8 mouse cellular contexts compared by ENCODE assay signal in genomic region chr9:58198801-58199371, GRCm38 (mm10). TPM values are rescaled to one million over a fixed set of nuclear protein-coding genes. Genes with fewer than 3 reads are reported as not detected.
DNase-seq lines count a peak whose midpoint lies in the region; ATAC-seq and TF ChIP-seq lines count a peak whose summit lies in the region.

No protein-coding gene starts in this region.

- peak overlapping the region; percentile 63 for H3K4me2 ChIP-seq in forebrain, embryonic 12.5 days
- H3K4me2 ChIP-seq in midbrain, embryonic 11.5 days = peak overlapping the region; percentile 38

- 3% methylated on average over 38 of the region's 38 CpGs for WGBS in forebrain, embryonic 12.5 days
- under 1% methylated on average over 38 of the region's 38 CpGs for WGBS in midbrain, embryonic 11.5 days

- TF ChIP-seq CTCF in left cerebral cortex, adult 2 months (IDR thresholded peaks at IDR 0.05) = no peak; the same call in 1 of the 2 replicates

- H3K36me3 ChIP-seq in forebrain, embryonic 12.5 days (replicated peaks) = no peaks in the 10 kb centered on the region
- no peaks in the 10 kb centered on the region for H3K36me3 ChIP-seq in midbrain, embryonic 11.5 days (ENCODE audit: control insufficient read depth, insufficient read depth, low read length)

- DNase-seq in left cerebral cortex, adult 2 months (ENCODE audit: extremely low spot score in 1 of 2, low spot score in 2 of 2) = peak; percentile 49 to 53
- DNase-seq in left cerebral cortex, adult 8-10 months (ENCODE audit: low spot score in 2 of 2) = no peak
- peak; percentile 46 for DNase-seq in cerebellum, adult 9-11 months
- DNase-seq in midbrain, embryonic 11.5 days (ENCODE audit: low spot score, missing footprints) = no peak
- DNase-seq in urinary bladder, adult 18-20 months (ENCODE audit: low spot score in 2 of 2) = no peak
- no peak for DNase-seq in adrenal gland, adult 8-10 months
- no peak for DNase-seq in urinary bladder, postnatal 4 days (ENCODE audit: low spot score in 2 of 2)

- H3K9me3 ChIP-seq in forebrain, embryonic 12.5 days = no peaks in the 10 kb centered on the region
- H3K9me3 ChIP-seq in midbrain, embryonic 11.5 days (ENCODE audit: control insufficient read depth, low read length) = no peaks in the 10 kb centered on the region

- peaks cover 86% of the 10 kb centered on the region for H3K4me1 ChIP-seq in forebrain, embryonic 12.5 days
- H3K4me1 ChIP-seq in midbrain, embryonic 11.5 days (ENCODE audit: control insufficient read depth, insufficient read depth, low read length) = peaks cover 38% of the 10 kb centered on the region

- H3K9ac ChIP-seq in forebrain, embryonic 12.5 days = peak overlapping the region; percentile 69
- H3K9ac ChIP-seq in midbrain, embryonic 11.5 days (ENCODE audit: low read length) = peak overlapping the region; percentile 36

- intact Hi-C loops in left cerebral cortex, adult 2 months (cut with DNase I) = loop anchor here (1.0 kb wide), 1 partner anchor 132 kb away; no protein-coding TSS in a partner anchor

- no peak for ATAC-seq in forebrain, embryonic 12.5 days (ENCODE audit: low FRiP score)
- no peak for ATAC-seq in midbrain, embryonic 11.5 days (ENCODE audit: low FRiP score)

- peaks cover 99% of the 10 kb centered on the region for H3K27me3 ChIP-seq in forebrain, embryonic 12.5 days
- peaks cover 90% of the 10 kb centered on the region for H3K27me3 ChIP-seq in midbrain, embryonic 11.5 days (ENCODE audit: control insufficient read depth, insufficient read depth, low read length)

- H3K27ac ChIP-seq in left cerebral cortex, adult 2 months = peak overlapping the region; percentile 80
- H3K27ac ChIP-seq in forebrain, embryonic 12.5 days = peak overlapping the region; percentile 91
- peak overlapping the region; percentile 55 for H3K27ac ChIP-seq in midbrain, embryonic 11.5 days (ENCODE audit: low read depth, low read length)

- peak overlapping the region; percentile 44 for H3K4me3 ChIP-seq in left cerebral cortex, adult 2 months
- H3K4me3 ChIP-seq in forebrain, embryonic 12.5 days (replicated peaks) = peak overlapping the region; percentile 43
- H3K4me3 ChIP-seq in midbrain, embryonic 11.5 days (ENCODE audit: low read depth, low read length) = peak overlapping the region; percentile 32

RNA-seq across cellular contexts. Expression of gene Islr, which starts 5.2 kb away (rescaled TPM):
- 10 to 100 TPM; 11.0 to 15.2 TPM for total RNA-seq in left cerebral cortex, adult 2 months (2021)
- 10 to 100 TPM; 14.8 to 23.4 (median 18.9) TPM for total RNA-seq in left cerebral cortex, adult 8-10 months (2022)
- polyA plus RNA-seq in forebrain, embryonic 12.5 days (2016; fragmentation: Nextera tagmentation; extraction: Ambion mirVana) = 16.4 and 17.9 TPM in 2 replicates
- 13.0 and 13.9 TPM in 2 replicates for polyA plus RNA-seq in midbrain, embryonic 11.5 days (2014; fragmentation: Nextera tagmentation; extraction: Ambion mirVana)
- 10 to 100 TPM; 23.6 to 40.9 (median 28.1) TPM for total RNA-seq in adrenal gland, adult 8-10 months (2022)

RNA-seq across cellular contexts. Expression of gene Islr2, which starts 5.2 kb away (rescaled TPM):
- 10 to 100 TPM; 72.1 to 74.0 TPM for total RNA-seq in left cerebral cortex, adult 2 months (2021)
- total RNA-seq in left cerebral cortex, adult 8-10 months (2022) = 10 to 100 TPM; 63.9 to 73.8 (median 69.4) TPM
- 52.3 and 60.8 TPM in 2 replicates for polyA plus RNA-seq in forebrain, embryonic 12.5 days (2016; fragmentation: Nextera tagmentation; extraction: Ambion mirVana)
- polyA plus RNA-seq in midbrain, embryonic 11.5 days (2014; fragmentation: Nextera tagmentation; extraction: Ambion mirVana) = 18.7 and 19.6 TPM in 2 replicates
- 1 to 10 TPM; 1.2 to 1.9 (median 1.7) TPM for total RNA-seq in adrenal gland, adult 8-10 months (2022)

RNA-seq across cellular contexts. Expression of gene Pml, which starts 50.7 kb away (rescaled TPM):
- 10 to 100 TPM; 14.1 to 19.3 TPM for total RNA-seq in left cerebral cortex, adult 2 months (2021)
- total RNA-seq in left cerebral cortex, adult 8-10 months (2022) = 10 to 100 TPM; 15.3 to 20.3 (median 17.5) TPM
- 11.1 TPM in 2 replicates for polyA plus RNA-seq in forebrain, embryonic 12.5 days (2016; fragmentation: Nextera tagmentation; extraction: Ambion mirVana)
- polyA plus RNA-seq in midbrain, embryonic 11.5 days (2014; fragmentation: Nextera tagmentation; extraction: Ambion mirVana) = 8.7 and 10.1 TPM in 2 replicates
- 10 to 100 TPM; 23.4 to 45.6 (median 31.8) TPM for total RNA-seq in adrenal gland, adult 8-10 months (2022)

RNA-seq across cellular contexts. Expression of gene Stoml1, which starts 54.1 kb away (rescaled TPM):
- total RNA-seq in left cerebral cortex, adult 2 months (2021) = 10 to 100 TPM; 66.5 to 72.6 TPM
- 10 to 100 TPM; 65.6 to 69.4 (median 67.4) TPM for total RNA-seq in left cerebral cortex, adult 8-10 months (2022)
- polyA plus RNA-seq in forebrain, embryonic 12.5 days (2016; fragmentation: Nextera tagmentation; extraction: Ambion mirVana) = 52.2 and 53.3 TPM in 2 replicates
- polyA plus RNA-seq in midbrain, embryonic 11.5 days (2014; fragmentation: Nextera tagmentation; extraction: Ambion mirVana) = 27.6 and 29.7 TPM in 2 replicates
- total RNA-seq in adrenal gland, adult 8-10 months (2022) = 10 to 100 TPM; 19.9 to 32.9 (median 28.3) TPM

Comparison
In these comparisons a context has a peak if more than half of its experiments do, and no peak if none do; other contexts are left out.
1. DNase-seq: peak in left cerebral cortex, adult 2 months (2 of 2) and cerebellum, adult 9-11 months (single experiment); none in left cerebral cortex, adult 8-10 months (0 of 2), midbrain, embryonic 11.5 days (single experiment), urinary bladder, adult 18-20 months (0 of 2), adrenal gland, adult 8-10 months (single experiment) and urinary bladder, postnatal 4 days (0 of 2).
2. RNA of gene Islr2, which starts 5.2 kb away (total RNA-seq): 72.1 to 74.0 TPM in left cerebral cortex, adult 2 months and 63.9 to 73.8 TPM in left cerebral cortex, adult 8-10 months; 1.2 to 1.9 TPM in adrenal gland, adult 8-10 months; every median in the first group is over 10 times any median in the second.
3. Peak in every context shown above with its lines, with median percentiles within 50 percentile points of each other: H3K27ac ChIP-seq and H3K4me3 ChIP-seq.